Mouse (Mus musculus): ENCODE results near the gene Efna5. TPM values are rescaled to one million over a fixed set of nuclear protein-coding genes. Genes with fewer than 3 reads are reported as not detected.

Efna5 gene
- polyA plus RNA-seq, 1 experiment, result 0.42 TPM

DNA sequence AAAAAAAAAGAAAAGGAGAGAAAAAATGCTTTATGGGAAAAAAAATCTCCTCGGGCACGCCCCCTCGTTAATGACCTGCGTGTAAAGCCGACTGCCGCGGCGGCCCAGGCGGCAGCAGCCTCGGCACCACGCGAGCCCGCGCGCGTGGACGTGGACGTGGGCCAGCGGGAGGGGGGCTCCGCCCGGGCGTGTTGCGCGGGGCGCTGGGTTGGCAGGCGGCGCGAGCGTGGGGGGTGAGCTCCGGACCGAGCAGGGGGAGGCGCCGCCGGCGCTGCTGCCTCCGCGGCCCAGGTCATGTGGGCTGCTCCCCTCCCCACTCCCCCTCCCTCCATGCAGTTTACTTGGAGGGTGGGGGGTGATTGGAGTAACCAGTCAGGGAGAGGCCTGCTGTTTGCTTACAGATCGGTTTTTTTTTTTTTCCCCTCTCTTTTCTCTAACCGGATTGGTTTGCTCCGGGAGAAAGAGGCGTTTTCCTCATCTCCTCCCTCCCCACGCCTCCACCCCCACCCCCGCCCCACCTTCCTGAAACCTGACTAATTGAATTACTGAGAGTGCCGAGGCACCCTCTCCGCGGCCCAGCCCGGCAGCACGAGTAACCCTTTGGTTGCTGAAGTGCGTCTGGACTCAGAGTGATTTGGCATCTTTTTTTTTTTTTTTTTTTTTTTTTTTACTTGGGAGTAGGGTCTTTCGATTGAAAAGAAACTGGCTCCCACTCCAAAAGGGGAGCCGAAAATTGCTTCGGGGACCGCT lies 1.8 kb upstream of the Efna5 start:
- H3K4me3 ChIP-seq (ENCODE audit: control insufficient read depth, low read depth, low read length), result peak overlapping the region; percentile 84
- TF ChIP-seq POLR2A (IDR thresholded peaks at IDR 0.05; ENCODE audit: control insufficient read depth, low read depth, low read length), result no peak
- no peak for TF ChIP-seq CTCF (IDR thresholded peaks at IDR 0.05; ENCODE audit: control insufficient read depth, insufficient read depth, insufficient replicate concordance, low read depth, low read length)
- no peaks in the 10 kb centered on the region for H3K36me3 ChIP-seq (ENCODE audit: control insufficient read depth, insufficient read depth, low read length)
- H3K27me3 ChIP-seq (ENCODE audit: control insufficient read depth, insufficient read depth, low read length), result peaks cover 4% of the 10 kb centered on the region; the same call in 1 of the 2 replicates
- H3K27ac ChIP-seq (ENCODE audit: control insufficient read depth, insufficient read depth, low read depth, low read length), result no peak overlapping the region
- H3K4me1 ChIP-seq (ENCODE audit: control insufficient read depth, insufficient read depth, low read length), result peaks cover 32% of the 10 kb centered on the region

DNA sequence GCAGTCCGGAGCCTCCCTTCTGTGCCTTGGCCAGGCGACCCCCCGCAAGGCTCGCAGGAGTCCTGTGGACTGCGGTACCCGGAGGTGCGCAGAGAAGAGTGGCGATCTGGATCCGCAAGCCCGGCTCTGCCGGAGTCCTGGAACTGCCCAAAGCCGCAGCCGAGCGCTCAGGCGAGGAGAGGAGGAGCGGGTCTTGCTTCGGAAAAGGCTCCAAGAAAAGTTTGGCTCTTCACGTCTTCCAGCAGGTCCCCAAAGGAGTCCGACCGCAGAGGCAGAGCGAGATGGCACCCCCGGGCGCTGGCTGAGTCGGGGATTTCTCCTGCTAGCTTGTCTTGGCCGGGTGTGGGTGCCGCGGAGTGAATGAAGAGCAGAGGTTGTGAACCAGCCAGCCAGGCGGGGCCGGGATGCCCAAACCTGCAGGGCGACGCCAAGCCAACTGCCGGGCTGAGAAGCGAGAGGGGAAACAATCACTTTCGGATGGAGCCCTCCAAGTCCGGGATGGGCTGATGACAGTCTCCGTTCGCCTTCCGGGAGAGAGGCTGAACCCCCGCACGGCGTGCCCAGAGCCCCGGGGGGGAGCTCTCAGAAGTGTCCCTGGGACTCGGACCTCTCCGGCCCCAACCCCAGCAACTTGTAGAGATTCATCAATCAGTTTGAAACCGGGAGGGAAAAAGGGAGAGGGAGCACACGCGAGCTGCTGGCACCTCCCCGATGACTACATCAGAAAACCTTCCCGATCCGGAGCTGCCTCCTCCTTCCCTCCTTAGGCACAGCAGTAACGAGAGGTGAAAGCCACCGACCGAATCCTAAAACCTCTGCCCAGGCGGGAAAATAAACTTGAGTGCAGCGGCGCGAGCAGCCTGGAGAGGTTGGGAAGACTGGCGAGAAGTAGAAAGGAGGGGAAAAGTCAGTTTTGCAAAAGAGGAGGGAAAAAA lies 941 bp upstream of the Efna5 start:
- peak overlapping the region; percentile 84 for H3K4me3 ChIP-seq (ENCODE audit: control insufficient read depth, low read depth, low read length)
- H3K27me3 ChIP-seq (ENCODE audit: control insufficient read depth, insufficient read depth, low read length), result peaks cover 4% of the 10 kb centered on the region; the same call in 1 of the 2 replicates
- TF ChIP-seq CTCF (IDR thresholded peaks at IDR 0.05; ENCODE audit: control insufficient read depth, insufficient read depth, insufficient replicate concordance, low read depth, low read length) (no peak), POLR2A (IDR thresholded peaks at IDR 0.05; ENCODE audit: control insufficient read depth, low read depth, low read length) (no peak)
- peaks cover 32% of the 10 kb centered on the region for H3K4me1 ChIP-seq (ENCODE audit: control insufficient read depth, insufficient read depth, low read length)
- H3K27ac ChIP-seq (ENCODE audit: control insufficient read depth, insufficient read depth, low read depth, low read length), result no peak overlapping the region
- no peaks in the 10 kb centered on the region for H3K36me3 ChIP-seq (ENCODE audit: control insufficient read depth, insufficient read depth, low read length)

DNA sequence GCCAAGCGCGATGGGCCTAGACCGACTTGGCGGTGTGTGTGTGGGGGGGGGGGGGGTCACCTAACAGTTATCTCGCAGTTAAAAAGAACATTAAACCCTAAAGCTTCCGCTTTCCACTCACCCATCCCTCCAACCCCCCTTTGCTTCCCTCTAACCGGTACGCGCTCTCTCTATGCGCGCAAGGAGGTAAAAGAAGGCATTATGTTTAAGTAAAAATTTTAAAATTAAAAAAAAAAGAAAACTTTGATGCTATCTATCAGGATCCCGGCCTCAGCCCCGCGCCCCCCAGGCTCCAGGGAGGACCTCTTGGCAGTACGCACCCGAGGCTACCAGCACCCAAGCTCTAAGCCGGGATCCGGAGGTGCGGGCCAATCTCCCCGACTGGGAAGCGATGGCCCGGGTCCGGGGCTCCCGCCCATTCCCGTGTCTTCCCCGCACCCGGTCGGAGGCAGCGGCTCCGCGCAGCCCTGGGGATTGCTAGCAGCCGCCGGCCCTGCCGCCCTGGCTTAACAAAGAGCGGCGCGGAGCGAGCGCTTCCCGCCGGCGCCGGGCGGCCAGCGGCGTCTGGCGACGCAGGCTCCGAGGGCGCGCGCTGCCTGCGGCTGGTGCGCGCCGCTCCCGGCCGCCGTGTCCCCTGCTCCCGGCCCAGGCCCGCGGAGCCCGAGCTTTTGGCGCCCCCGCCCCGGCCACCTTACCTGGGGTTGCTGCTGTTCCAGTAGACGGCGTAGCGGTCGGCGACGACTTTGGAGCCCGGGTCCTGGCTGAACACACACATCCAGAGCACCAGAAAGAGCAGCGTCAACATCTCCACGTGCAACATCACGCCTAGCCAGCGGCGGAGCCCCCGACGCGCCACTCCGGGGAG lies 574 bp downstream of the Efna5 start:
- Histone ChIP-seq H3K4me1 (ENCODE audit: control insufficient read depth, insufficient read depth, low read length) (peaks cover 32% of the 10 kb centered on the region), H3K4me3 (ENCODE audit: control insufficient read depth, low read depth, low read length) (peak overlapping the region; percentile 46), H3K27ac (ENCODE audit: control insufficient read depth, insufficient read depth, low read depth, low read length) (no peak overlapping the region), H3K36me3 (ENCODE audit: control insufficient read depth, insufficient read depth, low read length) (no peaks in the 10 kb centered on the region), H3K27me3 (ENCODE audit: control insufficient read depth, insufficient read depth, low read length) (peaks cover 4% of the 10 kb centered on the region; the same call in 1 of the 2 replicates)
- TF ChIP-seq POLR2A (IDR thresholded peaks at IDR 0.05; ENCODE audit: control insufficient read depth, low read depth, low read length), result no peak
- TF ChIP-seq CTCF (IDR thresholded peaks at IDR 0.05; ENCODE audit: control insufficient read depth, insufficient read depth, insufficient replicate concordance, low read depth, low read length), result no peak

DNA sequence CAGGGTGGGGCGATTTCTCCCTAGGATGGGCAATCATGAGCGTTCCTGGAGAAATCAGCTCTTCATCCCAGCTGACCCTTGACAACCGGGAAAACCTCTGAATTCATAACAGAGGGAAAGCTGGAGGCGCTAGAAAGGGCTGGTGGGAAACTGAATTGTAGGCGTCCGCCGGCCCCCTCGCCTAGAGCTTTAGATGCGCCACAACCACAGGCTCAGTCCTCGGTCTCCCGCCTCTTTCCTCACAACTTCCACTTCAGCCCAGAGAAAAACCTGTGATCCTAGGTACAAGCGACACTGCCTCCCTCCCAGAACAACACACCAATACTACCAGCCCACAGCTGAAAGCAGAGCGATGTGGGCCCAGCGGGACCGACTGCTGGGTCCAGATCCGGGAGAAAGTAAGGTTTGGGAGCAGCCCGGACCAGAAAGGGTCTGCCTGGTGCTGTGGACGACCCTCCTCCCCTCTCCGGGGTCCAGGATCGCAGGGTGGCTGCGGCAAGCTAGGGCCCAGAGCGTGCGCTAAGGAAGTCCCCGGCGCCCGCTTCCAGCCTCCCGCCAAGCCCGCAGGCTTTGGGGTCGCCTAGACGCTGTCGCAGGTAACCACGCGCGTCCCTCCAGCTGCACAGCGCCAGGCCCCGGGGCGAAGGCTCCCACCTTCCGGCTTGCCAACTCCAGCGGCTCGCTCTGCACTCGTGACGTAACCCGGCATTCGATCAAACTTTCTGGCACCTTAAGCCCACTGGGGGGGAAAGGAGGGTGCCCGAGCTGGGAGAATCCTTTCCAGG lies 1.4 kb downstream of the Efna5 start:
- TF ChIP-seq POLR2A (IDR thresholded peaks at IDR 0.05; ENCODE audit: control insufficient read depth, low read depth, low read length), result no peak
- Histone ChIP-seq H3K27ac (ENCODE audit: control insufficient read depth, insufficient read depth, low read depth, low read length) (no peak overlapping the region), H3K36me3 (ENCODE audit: control insufficient read depth, insufficient read depth, low read length) (no peaks in the 10 kb centered on the region), H3K27me3 (ENCODE audit: control insufficient read depth, insufficient read depth, low read length) (peaks cover 4% of the 10 kb centered on the region; the same call in 1 of the 2 replicates), H3K4me3 (ENCODE audit: control insufficient read depth, low read depth, low read length) (peak overlapping the region; percentile 46), H3K4me1 (ENCODE audit: control insufficient read depth, insufficient read depth, low read length) (peaks cover 32% of the 10 kb centered on the region)

DNA sequence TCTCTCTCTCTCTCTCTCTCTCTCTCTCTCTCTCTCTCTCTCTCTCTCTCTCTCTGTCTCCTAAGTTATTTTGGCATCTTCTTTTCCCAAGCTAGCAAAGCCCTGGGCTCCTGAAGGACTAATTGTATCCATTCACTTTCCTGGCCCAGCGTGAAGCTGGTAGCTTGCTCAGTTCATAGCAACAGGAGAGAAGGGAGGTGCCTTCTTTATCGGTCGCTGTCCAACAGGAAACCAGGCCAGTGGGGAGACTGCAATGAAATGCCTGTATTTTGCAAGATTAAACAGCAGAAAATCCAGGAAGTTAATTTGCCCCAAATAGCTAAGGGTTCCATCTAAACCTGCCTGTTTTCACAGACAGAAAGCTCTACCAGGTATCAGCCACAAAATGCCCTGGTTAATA lies 5.4 kb downstream of the Efna5 start:
- Histone ChIP-seq H3K27me3 (ENCODE audit: control insufficient read depth, insufficient read depth, low read length) (no peaks in the 10 kb centered on the region), H3K27ac (ENCODE audit: control insufficient read depth, insufficient read depth, low read depth, low read length) (no peak overlapping the region), H3K4me1 (ENCODE audit: control insufficient read depth, insufficient read depth, low read length) (peaks cover 13% of the 10 kb centered on the region), H3K4me3 (ENCODE audit: control insufficient read depth, low read depth, low read length) (no peak overlapping the region), H3K36me3 (ENCODE audit: control insufficient read depth, insufficient read depth, low read length) (no peaks in the 10 kb centered on the region)
- TF ChIP-seq CTCF (IDR thresholded peaks at IDR 0.05; ENCODE audit: control insufficient read depth, insufficient read depth, insufficient replicate concordance, low read depth, low read length) (no peak), POLR2A (IDR thresholded peaks at IDR 0.05; ENCODE audit: control insufficient read depth, low read depth, low read length) (no peak)

DNA sequence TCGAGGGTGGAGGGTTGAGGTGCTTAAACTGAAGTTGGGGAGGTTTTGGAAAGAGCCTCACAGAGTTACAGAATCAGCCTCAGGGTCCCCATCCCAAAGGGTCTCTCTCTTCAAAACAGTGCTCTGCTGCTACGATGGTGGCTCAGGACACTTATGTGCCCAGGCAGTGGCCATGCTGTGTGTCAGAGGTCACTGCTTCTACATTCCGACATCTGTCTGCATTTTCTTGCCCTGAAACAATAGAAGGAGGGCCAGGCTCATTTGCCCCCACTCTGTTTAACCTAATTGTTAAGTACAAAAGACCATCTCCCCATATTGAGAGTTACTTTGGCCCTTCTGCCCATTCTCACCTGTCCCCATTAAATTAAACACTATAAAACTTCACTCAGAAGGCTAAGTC lies 9.2 kb downstream of the Efna5 start:
- H3K27ac ChIP-seq (ENCODE audit: control insufficient read depth, insufficient read depth, low read depth, low read length), result no peak overlapping the region
- no peaks in the 10 kb centered on the region for H3K36me3 ChIP-seq (ENCODE audit: control insufficient read depth, insufficient read depth, low read length)
- H3K4me1 ChIP-seq (ENCODE audit: control insufficient read depth, insufficient read depth, low read length), result no peaks in the 10 kb centered on the region

More for the DNA sequence above, 9.2 kb downstream of the Efna5 start:
- no peak overlapping the region for H3K4me3 ChIP-seq (ENCODE audit: control insufficient read depth, low read depth, low read length)
- no peaks in the 10 kb centered on the region for H3K27me3 ChIP-seq (ENCODE audit: control insufficient read depth, insufficient read depth, low read length)
- TF ChIP-seq POLR2A (IDR thresholded peaks at IDR 0.05; ENCODE audit: control insufficient read depth, low read depth, low read length), result no peak
- no peak for TF ChIP-seq CTCF (IDR thresholded peaks at IDR 0.05; ENCODE audit: control insufficient read depth, insufficient read depth, insufficient replicate concordance, low read depth, low read length)

All from testis, adult 2 months (tissue).